Mouse (Mus musculus): ENCODE results near the gene Prr5. TPM values are rescaled to one million over a fixed set of nuclear protein-coding genes. Genes with fewer than 3 reads are reported as not detected.

Gene Prr5
- polyA plus RNA-seq, 1 experiment from 2014 or later: 18.8 TPM

DNA sequence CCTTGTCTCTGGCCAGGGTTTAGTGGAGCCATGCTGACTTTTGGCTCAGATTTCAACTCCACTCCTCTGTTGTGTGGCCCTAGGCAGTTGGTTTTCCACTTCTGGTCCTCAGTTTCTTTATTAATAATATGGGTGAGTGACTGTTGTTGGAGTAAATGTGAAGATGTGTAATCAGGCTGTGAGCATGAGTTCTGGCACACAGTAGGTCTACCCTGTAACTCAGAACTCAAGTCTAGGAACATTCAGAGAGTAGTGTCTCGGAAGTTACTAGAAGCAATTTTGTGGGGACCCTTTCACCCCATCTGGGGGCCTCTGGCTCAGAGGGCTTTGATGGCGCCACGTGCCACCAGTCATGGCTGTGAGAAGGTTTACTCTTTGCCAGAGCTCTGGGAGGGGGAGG is 12.8 kb downstream of the Prr5 start:
- Histone ChIP-seq H3K9ac (no peak overlapping the region), H3K36me3 (peaks cover 4% of the 10 kb centered on the region; the same call in 1 of the 2 replicates), H3K27ac (peak overlapping the region; percentile 55; the same call in 1 of the 2 replicates), H3K4me2 (peak overlapping the region; percentile 96), H3K27me3 (peaks cover 10% of the 10 kb centered on the region), H3K9me3 (no peaks in the 10 kb centered on the region), H3K4me1 (peaks cover 21% of the 10 kb centered on the region), H3K4me3 (peak overlapping the region; percentile 68)
- 52% methylated on average over 3 of the region's 3 CpGs for WGBS
- ATAC-seq (ENCODE audit: insufficient number of reproducible peaks, insufficient read depth, low FRiP score, low TSS enrichment, low read depth): no peak

DNA sequence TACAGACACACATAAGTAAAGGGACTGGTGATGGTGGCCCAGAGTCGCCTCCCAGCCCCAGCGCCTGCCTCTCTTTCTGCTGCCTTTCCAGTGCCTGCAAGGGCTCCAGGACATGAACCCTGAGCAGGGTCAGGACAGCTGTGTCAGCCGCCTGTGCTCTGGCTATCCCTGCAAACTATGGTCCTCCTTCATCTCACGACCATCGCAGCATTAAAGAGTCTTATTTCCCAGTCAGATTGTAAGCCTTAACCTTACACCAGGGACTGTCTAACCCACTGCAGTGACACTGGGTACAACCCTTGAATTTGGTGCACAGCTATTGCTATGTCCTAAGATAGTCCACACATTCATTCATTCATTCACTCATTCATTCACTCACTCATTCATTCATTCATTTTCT is 13.4 kb downstream of the Prr5 start:
- H3K9ac ChIP-seq: no peak overlapping the region
- WGBS: 74% methylated on average over 5 of the region's 5 CpGs
- H3K27me3 ChIP-seq: peaks cover 10% of the 10 kb centered on the region
- ATAC-seq (ENCODE audit: insufficient number of reproducible peaks, insufficient read depth, low FRiP score, low TSS enrichment, low read depth): no peak
- H3K36me3 ChIP-seq: peaks cover 4% of the 10 kb centered on the region; the same call in 1 of the 2 replicates
- H3K4me3 ChIP-seq: no peak overlapping the region
- no peak overlapping the region for H3K4me2 ChIP-seq
- peaks cover 21% of the 10 kb centered on the region for H3K4me1 ChIP-seq
- no peaks in the 10 kb centered on the region for H3K9me3 ChIP-seq
- no peak overlapping the region for H3K27ac ChIP-seq

DNA sequence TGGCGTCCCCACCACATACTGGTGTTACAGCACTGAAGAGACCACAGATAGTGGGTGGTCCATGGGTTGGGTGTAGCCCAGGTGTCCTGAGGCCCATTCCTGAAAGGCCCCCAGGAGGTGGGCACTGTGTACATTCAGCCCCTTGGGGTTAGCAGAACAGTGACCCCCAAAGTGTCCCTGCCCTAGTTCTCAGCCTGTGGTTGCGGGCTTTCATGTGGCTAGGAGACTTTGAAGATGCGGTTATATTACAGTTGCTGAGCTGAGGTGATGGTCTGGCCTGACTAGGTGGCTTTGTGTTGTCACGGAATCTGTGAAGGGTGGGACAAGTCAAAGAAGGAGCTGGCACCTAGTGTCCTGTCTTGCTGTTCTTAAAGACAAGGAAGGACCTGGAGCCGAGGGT is 15.1 kb downstream of the Prr5 start:
- 63% methylated on average over 5 of the region's 5 CpGs for WGBS
- Histone ChIP-seq H3K27ac (no peak overlapping the region), H3K4me3 (no peak overlapping the region), H3K9ac (no peak overlapping the region), H3K9me3 (no peaks in the 10 kb centered on the region), H3K4me2 (no peak overlapping the region), H3K4me1 (peaks cover 21% of the 10 kb centered on the region), H3K27me3 (peaks cover 10% of the 10 kb centered on the region), H3K36me3 (peaks cover 17% of the 10 kb centered on the region)
- no peak for ATAC-seq (ENCODE audit: insufficient number of reproducible peaks, insufficient read depth, low FRiP score, low TSS enrichment, low read depth)

DNA sequence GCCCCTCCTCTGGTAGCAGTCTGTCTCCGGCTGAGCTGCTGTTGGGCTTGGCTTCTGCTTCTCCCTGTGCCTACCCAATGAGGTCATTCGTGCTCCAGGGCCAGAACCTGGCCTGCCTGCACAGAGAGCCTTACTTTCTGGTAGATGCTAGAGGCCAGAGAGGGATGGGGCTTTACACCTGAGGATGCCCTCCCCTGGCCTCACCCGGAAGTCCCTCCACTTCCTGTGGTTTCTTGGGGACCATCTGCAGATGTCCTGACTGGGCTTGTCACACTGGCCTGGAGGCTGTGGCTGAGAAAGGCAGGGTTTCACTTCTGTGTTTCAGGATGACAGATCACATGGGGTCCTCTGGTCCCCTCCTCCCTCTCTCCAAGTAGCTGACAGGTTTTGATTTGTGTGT is 16.0 kb downstream of the Prr5 start:
- H3K9ac ChIP-seq: no peak overlapping the region
- H3K4me1 ChIP-seq: peaks cover 18% of the 10 kb centered on the region
- 56% methylated on average over 3 of the region's 3 CpGs for WGBS

DNA sequence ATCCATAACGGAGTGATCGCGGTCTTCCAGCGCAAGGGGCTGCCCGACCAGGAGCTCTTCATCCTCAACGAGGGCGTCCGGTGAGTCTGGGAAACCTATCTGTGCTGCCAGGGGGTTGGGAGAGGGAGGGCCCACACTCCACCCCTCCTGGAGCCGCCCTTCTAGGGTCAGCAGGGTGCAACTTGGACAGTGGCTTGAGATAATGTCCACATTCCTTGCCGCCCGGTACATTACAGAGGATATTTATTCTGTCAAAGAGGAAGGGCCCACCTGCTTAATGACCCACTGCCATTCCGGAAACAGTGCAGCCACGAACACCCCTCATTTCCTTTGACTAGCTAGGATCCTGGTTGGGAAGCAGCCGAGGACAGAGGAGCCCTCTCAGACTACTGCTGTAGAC is 18.5 kb downstream of the Prr5 start:
- Histone ChIP-seq H3K4me3 (no peak overlapping the region), H3K36me3 (peaks cover 50% of the 10 kb centered on the region), H3K27ac (no peak overlapping the region), H3K4me2 (no peak overlapping the region), H3K9ac (no peak overlapping the region), H3K9me3 (no peaks in the 10 kb centered on the region), H3K4me1 (no peaks in the 10 kb centered on the region; the same call in 1 of the 2 replicates), H3K27me3 (no peaks in the 10 kb centered on the region)
- no peak for ATAC-seq (ENCODE audit: insufficient number of reproducible peaks, insufficient read depth, low FRiP score, low TSS enrichment, low read depth)
- WGBS: 66% methylated on average over 14 of the region's 14 CpGs

More for the DNA sequence above, 16.0 kb downstream of the Prr5 start:
- Histone ChIP-seq H3K27ac (no peak overlapping the region), H3K4me3 (no peak overlapping the region), H3K27me3 (peaks cover 3% of the 10 kb centered on the region), H3K9me3 (no peaks in the 10 kb centered on the region), H3K36me3 (peaks cover 26% of the 10 kb centered on the region), H3K4me2 (no peak overlapping the region)
- ATAC-seq (ENCODE audit: insufficient number of reproducible peaks, insufficient read depth, low FRiP score, low TSS enrichment, low read depth): no peak

DNA sequence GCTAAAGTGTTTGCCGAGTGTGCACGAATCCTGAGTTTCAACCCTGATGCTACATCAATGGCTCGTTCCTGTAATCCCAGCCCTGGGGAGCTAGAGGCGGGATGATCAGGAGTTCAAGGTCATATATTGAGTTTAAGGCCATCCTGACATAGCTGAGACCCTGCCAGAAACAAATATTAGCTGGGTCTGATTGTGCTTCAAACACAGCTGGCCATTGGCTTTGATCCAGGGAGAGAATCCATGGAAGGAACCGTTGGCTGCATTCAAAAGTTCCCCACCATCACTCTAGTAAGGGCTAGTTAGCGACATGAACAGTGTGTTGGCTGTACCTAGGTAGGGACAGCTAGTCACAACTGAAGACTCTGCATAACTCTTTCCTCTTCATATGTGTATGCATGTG is 19.9 kb downstream of the Prr5 start:
- Histone ChIP-seq H3K27me3 (no peaks in the 10 kb centered on the region), H3K36me3 (peaks cover 64% of the 10 kb centered on the region), H3K9me3 (no peaks in the 10 kb centered on the region), H3K4me2 (no peak overlapping the region), H3K9ac (no peak overlapping the region), H3K4me1 (no peaks in the 10 kb centered on the region; the same call in 1 of the 2 replicates), H3K27ac (no peak overlapping the region), H3K4me3 (no peak overlapping the region)
- no peak for ATAC-seq (ENCODE audit: insufficient number of reproducible peaks, insufficient read depth, low FRiP score, low TSS enrichment, low read depth)
- 89% methylated on average over 6 of the region's 6 CpGs for WGBS

DNA sequence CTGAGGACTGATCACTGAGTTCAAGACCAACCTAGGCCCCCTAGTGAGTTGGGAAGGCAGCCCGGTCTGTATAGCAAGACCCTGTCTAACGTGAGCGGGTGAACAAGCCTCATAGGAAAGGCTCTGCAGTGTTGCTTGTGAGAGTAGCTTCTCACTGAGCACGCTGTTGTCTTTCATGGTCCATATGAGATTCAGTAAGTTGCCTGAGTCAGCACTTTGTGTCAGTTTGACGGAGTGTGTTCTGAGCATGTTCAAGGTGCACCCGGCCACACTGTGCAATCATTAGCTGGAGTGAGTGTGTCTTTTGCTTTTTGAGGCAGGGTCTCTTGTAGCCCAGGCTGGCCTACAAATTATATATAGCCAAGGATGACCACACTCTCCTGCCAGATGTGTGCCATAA is 22.1 kb downstream of the Prr5 start:
- 93% methylated on average over 6 of the region's 6 CpGs for WGBS
- no peaks in the 10 kb centered on the region for H3K27me3 ChIP-seq
- no peaks in the 10 kb centered on the region for H3K9me3 ChIP-seq
- H3K4me2 ChIP-seq: no peak overlapping the region
- H3K4me3 ChIP-seq: no peak overlapping the region
- H3K4me1 ChIP-seq: peaks cover 10% of the 10 kb centered on the region
- no peak overlapping the region for H3K9ac ChIP-seq
- H3K27ac ChIP-seq: no peak overlapping the region
- ATAC-seq (ENCODE audit: insufficient number of reproducible peaks, insufficient read depth, low FRiP score, low TSS enrichment, low read depth): no peak
- H3K36me3 ChIP-seq: peaks cover 80% of the 10 kb centered on the region

DNA sequence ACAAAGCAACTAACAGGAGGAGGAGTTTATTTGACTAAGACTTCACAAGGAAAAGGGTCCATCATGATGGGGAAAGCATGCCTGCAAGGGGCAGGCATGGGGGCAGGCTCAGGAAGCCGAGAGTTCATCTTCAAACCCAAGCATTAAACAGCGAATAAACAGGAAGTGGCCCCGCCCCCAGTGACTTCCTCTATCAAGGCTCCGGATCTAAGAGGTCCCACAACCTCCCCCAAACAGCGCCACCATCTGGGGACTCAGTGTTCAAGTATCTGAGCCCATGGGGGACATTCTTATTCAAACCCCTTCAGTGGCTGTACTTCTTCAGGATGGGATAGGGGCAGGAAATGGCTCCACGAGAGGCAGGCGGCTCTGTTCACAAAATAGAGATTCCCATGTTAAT is 23.2 kb downstream of the Prr5 start:
- Histone ChIP-seq H3K36me3 (peaks cover 76% of the 10 kb centered on the region), H3K27ac (no peak overlapping the region), H3K4me1 (peaks cover 21% of the 10 kb centered on the region), H3K9me3 (no peaks in the 10 kb centered on the region), H3K4me2 (no peak overlapping the region), H3K27me3 (no peaks in the 10 kb centered on the region), H3K4me3 (no peak overlapping the region), H3K9ac (no peak overlapping the region)
- ATAC-seq (ENCODE audit: insufficient number of reproducible peaks, insufficient read depth, low FRiP score, low TSS enrichment, low read depth): no peak
- 92% methylated on average over 7 of the region's 7 CpGs for WGBS

DNA sequence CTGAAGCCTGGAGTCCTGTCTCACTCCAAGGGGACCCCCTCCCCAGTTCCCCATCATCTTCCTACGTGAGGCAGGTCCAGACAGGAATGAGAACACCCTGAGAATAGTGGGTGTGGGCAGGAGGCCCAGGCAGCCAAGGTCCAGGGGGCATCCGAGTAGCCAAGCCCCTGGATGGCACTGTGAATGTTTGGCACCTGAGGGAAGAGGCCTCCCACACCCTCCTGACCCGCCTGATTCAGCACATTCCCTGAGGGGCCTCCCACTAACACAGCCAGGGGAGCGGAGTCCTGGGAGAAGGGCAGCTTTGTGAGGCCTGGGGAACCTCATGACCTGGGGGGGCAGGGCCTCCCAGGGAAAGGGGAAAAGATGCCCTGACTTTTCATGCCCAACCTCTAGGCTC is 26.6 kb downstream of the Prr5 start:
- WGBS: 59% methylated on average over 4 of the region's 4 CpGs
- Histone ChIP-seq H3K9ac (no peak overlapping the region), H3K9me3 (no peaks in the 10 kb centered on the region), H3K4me3 (no peak overlapping the region), H3K36me3 (peaks cover 59% of the 10 kb centered on the region), H3K4me2 (no peak overlapping the region), H3K27ac (no peak overlapping the region), H3K4me1 (peaks cover 28% of the 10 kb centered on the region), H3K27me3 (no peaks in the 10 kb centered on the region)
- ATAC-seq (ENCODE audit: insufficient number of reproducible peaks, insufficient read depth, low FRiP score, low TSS enrichment, low read depth): no peak

DNA sequence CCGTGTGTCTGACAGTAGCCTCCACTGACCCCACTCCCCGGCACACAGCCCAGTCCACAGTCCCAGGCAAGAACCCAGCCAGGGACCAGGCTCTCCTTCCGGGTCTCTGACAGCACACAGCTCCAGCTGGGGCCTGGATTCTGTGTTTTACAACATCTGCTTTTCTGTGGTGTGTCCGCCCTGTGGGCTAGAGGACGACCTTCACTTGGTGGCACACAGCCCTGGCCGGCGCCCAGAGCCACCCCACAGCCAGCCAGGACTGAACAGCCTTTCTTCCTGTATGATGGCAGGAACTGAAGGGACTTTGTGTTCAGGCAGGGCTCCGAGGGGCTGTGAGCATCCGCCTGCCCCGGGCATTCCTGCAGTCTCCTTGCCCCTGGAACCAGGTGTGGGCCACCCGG is 28.2 kb downstream of the Prr5 start:
- 39% methylated on average over 11 of the region's 11 CpGs for WGBS
- Histone ChIP-seq H3K4me1 (peaks cover 30% of the 10 kb centered on the region), H3K36me3 (peaks cover 55% of the 10 kb centered on the region), H3K9ac (0 out of 2 replicates have a peak overlapping the region, but pooled peaks have one; percentile 32), H3K27ac (peak overlapping the region; percentile 52), H3K4me3 (no peak overlapping the region), H3K4me2 (no peak overlapping the region), H3K27me3 (no peaks in the 10 kb centered on the region), H3K9me3 (no peaks in the 10 kb centered on the region)
- no peak for ATAC-seq (ENCODE audit: insufficient number of reproducible peaks, insufficient read depth, low FRiP score, low TSS enrichment, low read depth)

DNA sequence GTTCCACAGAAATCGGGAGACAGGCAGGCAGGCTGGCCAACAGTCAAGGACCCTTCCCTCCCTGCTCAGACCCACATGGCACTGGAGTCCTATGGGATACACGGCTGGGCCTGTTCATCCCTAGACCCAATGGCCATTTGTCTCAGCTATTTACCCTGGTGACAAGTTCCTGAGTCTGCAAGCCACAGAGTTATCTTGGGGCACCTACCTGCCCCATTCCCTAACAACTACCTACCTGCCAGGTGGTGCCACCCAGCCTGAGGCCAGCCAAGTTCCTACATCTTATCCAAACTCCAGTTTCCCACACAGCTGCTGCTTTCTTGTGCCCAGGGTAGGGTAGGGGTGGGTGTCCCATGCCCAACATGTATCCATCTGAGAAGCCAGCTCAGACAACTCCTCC is 28.8 kb downstream of the Prr5 start:
- no peak for ATAC-seq (ENCODE audit: insufficient number of reproducible peaks, insufficient read depth, low FRiP score, low TSS enrichment, low read depth)
- Histone ChIP-seq H3K4me2 (no peak overlapping the region), H3K27ac (peak overlapping the region; percentile 52), H3K9me3 (no peaks in the 10 kb centered on the region), H3K4me3 (no peak overlapping the region), H3K27me3 (no peaks in the 10 kb centered on the region), H3K4me1 (peaks cover 30% of the 10 kb centered on the region), H3K36me3 (peaks cover 54% of the 10 kb centered on the region), H3K9ac (0 out of 2 replicates have a peak overlapping the region, but pooled peaks have one; percentile 32)
- WGBS: 59% methylated on average over 2 of the region's 2 CpGs

DNA sequence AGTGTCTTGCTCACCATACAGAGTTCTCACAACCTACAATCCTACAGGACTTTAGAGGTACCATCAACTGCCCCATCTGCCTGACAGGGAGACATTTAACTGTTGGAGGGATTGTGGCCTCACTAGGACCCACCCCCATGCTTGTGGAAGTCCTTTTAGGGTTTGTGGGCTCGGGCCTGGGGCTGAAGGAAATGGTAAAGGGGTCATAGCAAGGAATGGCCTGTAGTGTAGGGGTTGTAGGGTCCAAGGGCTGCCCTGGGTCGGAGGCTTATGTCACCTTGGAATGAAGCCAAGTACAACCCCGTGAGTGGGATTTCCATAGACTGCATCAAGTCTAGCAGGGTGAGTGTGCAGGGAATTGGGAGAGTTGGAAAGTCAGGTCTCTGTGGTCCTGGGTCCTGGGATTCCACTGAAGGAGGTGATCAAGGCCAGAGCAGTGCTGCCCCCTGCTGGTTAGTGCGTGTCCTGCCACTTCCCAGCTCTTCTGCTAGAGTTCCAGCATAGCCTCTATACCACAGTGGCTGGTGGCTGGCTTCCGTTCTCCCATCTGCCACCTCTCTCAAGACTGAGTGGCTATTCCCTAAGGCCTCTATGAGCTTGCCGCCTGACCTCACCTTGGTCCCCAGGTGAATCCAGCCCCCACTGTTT is 30.9 kb downstream of the Prr5 start:
- Histone ChIP-seq H3K4me2 (no peak overlapping the region), H3K27ac (no peak overlapping the region)
- WGBS: 50% methylated on average over 6 of the region's 6 CpGs

More for the DNA sequence above, 30.9 kb downstream of the Prr5 start:
- H3K9ac ChIP-seq: no peak overlapping the region
- peaks cover 38% of the 10 kb centered on the region for H3K36me3 ChIP-seq
- H3K4me1 ChIP-seq: peaks cover 30% of the 10 kb centered on the region
- no peak for ATAC-seq (ENCODE audit: insufficient number of reproducible peaks, insufficient read depth, low FRiP score, low TSS enrichment, low read depth)
- H3K27me3 ChIP-seq: no peaks in the 10 kb centered on the region
- no peaks in the 10 kb centered on the region for H3K9me3 ChIP-seq
- no peak overlapping the region for H3K4me3 ChIP-seq
